ENCODE assay signal across 14 mouse cellular contexts in the genomic region with DNA sequence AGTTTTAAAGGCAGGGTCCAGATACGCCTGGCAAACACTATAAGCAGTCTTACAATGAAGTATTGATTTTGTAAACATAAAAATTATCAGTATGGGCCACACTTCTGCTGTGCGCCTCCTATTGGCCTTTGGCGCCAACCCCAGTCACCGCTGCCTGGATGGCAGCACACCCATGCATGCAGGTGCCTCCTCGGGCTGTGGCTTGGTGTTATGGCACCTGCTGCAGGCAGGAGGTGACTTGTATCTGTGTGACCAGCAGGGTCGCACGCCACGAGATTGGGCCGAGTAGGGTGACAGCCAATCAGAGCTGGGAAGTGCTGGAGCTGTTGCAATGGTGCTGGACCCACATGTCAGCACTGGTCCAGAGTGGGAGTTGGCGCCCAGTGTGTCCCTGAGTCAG. TPM values are rescaled to one million over a fixed set of nuclear protein-coding genes. Genes with fewer than 3 reads are reported as not detected.
"Had no signal": no experiment of that assay in that cellular context is flagged by ENCODE, and none has a peak within 500 bp of the region (broad histone marks: within the 10 kb centered on the region; RNA-seq: fewer than 3 reads in every experiment).

No protein-coding gene starts in this region.

- H3K9ac ChIP-seq: kidney, embryonic 15.5 days; liver, embryonic 13.5 days; liver, postnatal 0 days; lung, embryonic 15.5 days; midbrain, embryonic 13.5 days; neural tube, embryonic 15.5 days had no signal

- H3K4me3 ChIP-seq: kidney, embryonic 15.5 days; liver, embryonic 13.5 days; lung, embryonic 15.5 days; midbrain, embryonic 13.5 days; myocyte; neural tube, embryonic 15.5 days had no signal

- H3K9me3 ChIP-seq: kidney, embryonic 15.5 days; liver, embryonic 13.5 days; lung, embryonic 15.5 days; midbrain, embryonic 13.5 days; neural tube, embryonic 15.5 days had no signal

- ATAC-seq: inflammation-experienced regulatory T-cells, adult 6 months; liver, postnatal 0 days; midbrain, embryonic 13.5 days had no signal

- H3K4me1 ChIP-seq: kidney, embryonic 15.5 days; liver, embryonic 13.5 days; lung, embryonic 15.5 days; midbrain, embryonic 13.5 days; neural tube, embryonic 15.5 days had no signal

- H3K27me3 ChIP-seq: kidney, embryonic 15.5 days; liver, embryonic 13.5 days; lung, embryonic 15.5 days; midbrain, embryonic 13.5 days; neural tube, embryonic 15.5 days had no signal

- DNase-seq: kidney, adult 18-20 months; kidney, postnatal 14 days; left cerebral cortex, postnatal 4 days; liver, embryonic 13.5 days; liver, postnatal 0 days; thymus, adult 18-20 months; thymus, postnatal 14 days had no signal

- H3K27ac ChIP-seq: kidney, embryonic 15.5 days; liver, embryonic 13.5 days; lung, embryonic 15.5 days; macrophage; midbrain, embryonic 13.5 days; neural tube, embryonic 15.5 days had no signal

- H3K4me2 ChIP-seq: kidney, embryonic 15.5 days; liver, embryonic 13.5 days; lung, embryonic 15.5 days; midbrain, embryonic 13.5 days; neural tube, embryonic 15.5 days had no signal

- H3K36me3 ChIP-seq: kidney, embryonic 15.5 days; liver, embryonic 13.5 days; lung, embryonic 15.5 days; midbrain, embryonic 13.5 days; neural tube, embryonic 15.5 days had no signal

RNA-seq across cellular contexts. Expression of a gene that starts 53.4 kb away (rescaled TPM):
- polyA plus RNA-seq: myocyte had no signal
